Mouse (Mus musculus) E14TG2a.4 (cell line): ENCODE measurements at regions not wholly inside any gene's neighbourhood (a gene's known extent, or its start where the extent isn't known, plus 50 kb on each side); places are given as distances from the start of the nearest gene placed in this dataset.

Source experiments
- CTCF ChIP-seq: conservative IDR thresholded peaks from 2 replicates; pipeline ENCODE4 v1.5.1; 2014; ENCODE audit warnings: low read length
- NANOG ChIP-seq: IDR thresholded peaks from 2 replicates; pipeline ENCODE4 v1.6.1; 2014; ENCODE audit warnings: borderline replicate concordance, low read length, mixed read lengths
- POU5F1 ChIP-seq: IDR thresholded peaks from 2 replicates; pipeline ENCODE4 v1.6.1; 2014; ENCODE audit warnings: low read length, borderline replicate concordance

DNA sequence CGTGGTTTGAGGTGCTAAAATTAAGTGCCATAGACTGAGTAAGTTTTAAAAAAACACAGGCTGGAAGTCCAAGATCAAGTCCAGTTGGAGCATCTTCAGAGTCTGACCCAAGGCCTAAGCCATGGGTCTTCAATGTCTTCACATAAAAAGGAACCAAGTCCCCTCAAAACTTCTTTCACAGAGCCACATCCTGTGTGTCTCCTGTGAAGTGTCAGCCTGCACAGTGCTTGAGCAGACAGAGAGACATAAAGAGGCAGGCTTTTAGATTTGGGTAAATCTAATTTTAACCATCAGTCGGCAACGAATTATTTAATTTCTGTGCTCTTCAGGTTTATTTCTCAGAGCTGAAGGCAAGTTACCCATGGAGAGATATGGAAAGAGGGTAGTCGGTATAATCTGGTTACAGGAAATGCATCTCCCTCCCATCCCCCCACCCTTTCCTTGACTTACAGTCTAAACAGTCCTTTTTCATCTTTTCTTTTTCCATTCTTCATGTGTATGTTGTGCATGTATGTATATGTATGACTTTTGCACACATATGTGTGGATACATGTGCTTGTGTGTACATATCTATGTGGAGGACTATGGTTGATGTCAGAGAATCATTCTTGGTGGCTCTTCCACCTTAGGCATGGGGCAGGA, 75.1 kb upstream of the Cxcr4 start:
- no peak for TF ChIP-seq CTCF
- TF ChIP-seq NANOG = no peak
- TF ChIP-seq POU5F1 = no peak
